Mouse (Mus musculus) kidney, adult 11 months (tissue): ENCODE measurements around the gene Gmds.

Experiments
- DNase-seq: peaks from one replicate; pipeline ENCODE4 v3.0.0; 2022

Gene Gmds

DNA sequence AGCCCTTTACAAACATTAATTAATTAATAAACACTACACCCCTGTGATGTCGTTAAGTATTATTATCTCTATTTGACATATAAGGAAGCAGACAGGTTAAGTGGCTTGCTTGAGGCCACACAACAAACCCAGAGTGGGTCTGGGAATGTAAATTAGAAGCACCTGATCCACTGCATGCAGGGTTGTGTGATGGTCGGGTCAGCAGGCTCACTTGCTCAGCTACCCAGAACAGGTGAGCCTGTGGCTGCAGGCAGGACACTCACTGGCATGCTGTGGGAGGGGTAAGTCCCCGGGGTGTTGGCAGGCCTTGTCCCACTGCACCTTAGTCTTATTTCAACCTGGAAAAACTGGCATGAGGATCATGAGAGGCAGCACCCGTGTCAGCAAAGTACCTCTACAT is 484.5 kb downstream of the Gmds start:
- peak; percentile 15 for DNase-seq

DNA sequence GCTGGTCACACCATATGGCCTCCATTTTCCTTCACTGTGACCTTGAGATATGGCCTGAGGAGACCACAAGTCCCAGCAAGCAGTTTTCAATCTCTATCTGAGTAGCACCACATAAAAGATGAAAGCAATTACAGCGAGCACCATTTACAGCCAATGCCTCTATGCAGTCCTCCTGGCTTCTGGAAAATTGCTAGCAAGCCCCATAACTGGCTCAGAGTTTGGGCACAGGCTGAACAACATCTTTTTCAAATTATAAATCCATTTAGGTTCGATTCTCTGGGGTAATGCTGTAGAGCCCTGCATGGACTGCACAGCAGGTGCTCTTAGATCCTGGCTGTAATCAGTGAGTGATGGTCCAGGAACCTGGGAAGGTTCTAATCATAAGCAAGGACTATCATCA is 485.0 kb downstream of the Gmds start:
- no peak for DNase-seq

DNA sequence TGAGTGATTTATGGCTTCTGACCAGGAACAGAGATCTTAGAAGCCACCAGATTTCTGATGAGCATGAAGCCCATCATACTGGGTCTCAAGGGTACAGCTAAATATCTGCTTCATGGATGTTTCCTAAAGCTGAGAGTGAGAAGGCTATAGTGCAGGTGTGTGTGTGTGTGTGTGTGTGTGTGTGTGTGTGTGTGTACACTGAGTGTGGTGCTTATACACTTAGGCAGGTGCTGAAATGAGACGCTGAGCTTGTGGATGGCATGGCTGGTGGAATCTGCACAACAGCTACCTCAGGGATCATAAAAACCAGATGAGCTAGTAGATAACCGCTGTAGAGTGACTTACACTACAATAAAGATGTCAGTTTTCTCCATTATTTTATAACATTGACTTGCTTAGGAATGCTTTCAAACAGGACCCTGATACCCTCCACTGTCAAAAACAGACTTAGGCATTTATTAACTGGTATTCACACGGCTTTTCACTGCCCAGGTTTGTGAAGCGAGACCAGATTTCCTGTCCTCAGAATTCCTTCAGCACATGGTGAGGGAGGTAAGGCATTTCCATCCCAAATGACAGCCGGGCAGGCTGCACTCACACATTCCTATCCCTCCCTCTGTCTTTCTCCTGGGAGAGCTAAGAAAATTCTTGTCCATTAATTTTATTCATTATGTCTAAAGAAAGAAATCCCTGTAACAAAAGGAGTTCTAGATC is 489.1 kb downstream of the Gmds start:
- DNase-seq: peak; percentile 12

DNA sequence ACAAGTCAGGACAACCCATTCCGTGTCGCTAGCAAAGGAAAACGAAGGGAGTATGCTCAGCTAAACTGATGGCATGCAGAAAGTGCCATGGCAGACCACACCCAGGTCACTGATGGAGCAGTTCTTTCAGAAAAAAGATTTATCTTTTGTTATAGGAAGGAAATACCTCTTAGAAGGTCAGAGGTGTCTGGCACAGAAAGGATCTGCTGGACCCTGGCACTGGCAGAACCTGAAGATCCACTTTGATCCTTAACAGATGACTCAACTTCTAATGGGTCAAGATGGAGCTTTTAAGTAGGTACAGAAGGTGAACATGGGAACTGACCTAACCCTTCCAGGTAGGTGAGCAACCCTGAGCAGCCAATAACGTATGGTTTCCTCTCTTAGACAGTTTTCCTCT is 502.7 kb downstream of the Gmds start:
- no peak for DNase-seq

DNA sequence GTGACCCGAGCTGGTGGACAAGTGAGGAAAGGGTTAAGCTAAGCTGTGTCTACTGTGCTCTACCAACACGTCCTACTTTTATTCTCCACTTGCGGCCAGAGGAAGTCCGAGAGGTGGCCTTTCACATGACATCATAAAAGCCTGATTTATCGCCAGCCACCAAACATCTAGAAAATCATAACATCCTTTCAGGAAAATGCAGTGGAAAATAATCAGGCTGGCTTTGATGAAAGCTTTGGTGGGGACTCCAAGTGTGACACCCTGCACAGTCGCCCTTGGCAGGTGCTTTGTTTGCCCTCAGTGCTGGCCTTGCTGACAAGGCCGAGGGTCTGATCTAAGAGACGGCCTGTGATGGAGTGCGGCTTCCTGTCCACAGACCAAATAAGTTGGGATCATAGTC is 508.2 kb downstream of the Gmds start:
- no peak for DNase-seq

DNA sequence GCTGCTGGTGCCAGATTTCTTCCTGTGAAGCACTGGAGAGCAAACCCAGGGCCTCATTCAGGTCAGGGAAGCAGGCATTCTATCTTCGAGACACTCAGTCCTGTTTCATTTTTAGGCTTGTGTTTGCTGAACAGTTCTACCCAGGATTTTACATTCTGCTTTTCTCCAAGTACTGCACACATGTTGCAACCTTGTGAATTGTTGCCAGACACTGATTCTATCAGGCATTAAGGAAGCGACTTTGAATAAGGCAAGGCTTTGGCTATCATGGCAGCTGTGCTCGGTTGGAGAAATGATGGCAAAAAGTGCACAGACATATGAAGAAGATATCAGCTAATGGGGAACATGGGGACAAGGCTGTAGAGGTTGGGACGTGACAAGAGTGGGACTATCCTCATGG is 510.1 kb downstream of the Gmds start:
- DNase-seq: no peak

DNA sequence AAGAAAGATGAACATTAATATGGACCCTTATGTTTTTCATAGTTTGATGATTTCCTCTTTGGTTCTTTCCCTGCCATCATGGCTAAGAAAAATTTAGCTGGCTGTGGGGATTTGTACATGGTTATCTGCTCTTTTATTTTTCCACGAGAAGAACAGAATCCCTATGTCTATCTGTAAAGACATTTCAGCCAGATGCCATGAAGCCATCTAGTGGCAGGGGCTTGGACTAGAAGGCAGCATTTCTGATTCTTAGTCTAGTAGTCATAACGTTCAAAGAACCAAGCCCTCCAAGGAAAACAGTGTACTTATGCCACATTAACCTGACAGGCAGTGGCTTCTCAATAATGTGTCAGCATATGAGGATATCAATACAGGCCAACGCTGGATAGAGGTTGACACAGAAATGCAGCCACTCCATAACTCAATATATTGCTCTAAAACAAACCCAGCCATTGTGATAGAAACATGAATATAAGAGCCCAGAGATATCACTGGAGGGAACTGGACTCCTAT is 510.7 kb downstream of the Gmds start:
- DNase-seq: no peak

DNA sequence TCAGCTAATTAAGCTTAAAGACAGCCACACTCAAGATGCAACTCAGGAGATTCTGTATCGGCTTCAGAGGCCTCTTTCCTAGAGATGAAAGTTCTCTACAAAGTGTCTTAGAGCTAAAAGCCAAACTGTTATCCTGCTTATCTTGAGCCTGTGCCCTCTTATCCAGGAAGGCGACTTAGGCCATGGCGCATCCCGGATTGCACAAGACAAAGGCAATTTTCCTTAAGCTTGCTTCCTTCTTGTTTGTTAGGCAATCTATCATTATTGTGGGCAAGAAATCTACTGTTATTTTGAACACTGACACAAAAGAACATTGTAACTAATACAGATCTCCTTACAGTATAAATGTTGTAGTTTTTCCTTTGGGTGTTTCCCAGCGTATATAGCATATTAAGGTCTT is 511.4 kb downstream of the Gmds start:
- no peak for DNase-seq

DNA sequence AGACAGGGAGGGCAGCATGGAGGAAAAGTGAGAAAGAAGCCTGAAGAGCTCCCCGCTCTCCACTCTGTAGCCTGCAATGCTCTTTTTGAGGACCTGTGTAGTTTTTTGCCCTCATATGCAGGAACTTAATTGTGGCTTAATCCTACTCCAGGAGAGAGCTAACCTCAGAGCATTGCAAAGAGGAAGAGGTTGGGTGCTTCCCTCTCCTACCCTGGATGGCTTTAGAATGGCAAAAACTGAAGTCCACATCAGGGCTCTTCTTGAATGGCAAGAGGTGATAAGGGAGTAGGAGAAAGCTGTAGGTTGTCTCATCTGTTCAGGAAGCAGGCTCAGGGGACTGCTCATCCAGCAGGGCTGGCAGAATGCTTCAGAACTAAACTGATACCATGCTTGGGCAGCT is 513.4 kb downstream of the Gmds start:
- no peak for DNase-seq

DNA sequence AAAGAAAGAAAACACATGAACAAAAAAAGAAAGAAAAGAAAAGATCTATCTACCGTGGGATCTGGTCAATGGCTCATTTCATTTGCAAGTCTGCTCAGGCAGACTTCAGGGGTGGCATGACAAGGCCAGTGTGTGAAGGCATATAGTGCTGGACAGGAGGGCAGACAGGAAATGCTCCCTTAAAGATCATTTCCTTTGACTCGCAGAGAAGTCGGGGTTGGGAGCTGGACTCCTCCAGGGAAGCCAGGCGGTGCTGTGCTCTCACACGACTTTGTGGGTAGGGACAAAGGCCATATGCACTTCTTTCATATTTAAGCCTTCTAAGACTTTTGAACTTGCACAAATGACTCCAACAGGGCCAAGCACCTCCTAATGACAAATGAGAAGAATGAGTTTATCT is 515.2 kb downstream of the Gmds start:
- DNase-seq: no peak

DNA sequence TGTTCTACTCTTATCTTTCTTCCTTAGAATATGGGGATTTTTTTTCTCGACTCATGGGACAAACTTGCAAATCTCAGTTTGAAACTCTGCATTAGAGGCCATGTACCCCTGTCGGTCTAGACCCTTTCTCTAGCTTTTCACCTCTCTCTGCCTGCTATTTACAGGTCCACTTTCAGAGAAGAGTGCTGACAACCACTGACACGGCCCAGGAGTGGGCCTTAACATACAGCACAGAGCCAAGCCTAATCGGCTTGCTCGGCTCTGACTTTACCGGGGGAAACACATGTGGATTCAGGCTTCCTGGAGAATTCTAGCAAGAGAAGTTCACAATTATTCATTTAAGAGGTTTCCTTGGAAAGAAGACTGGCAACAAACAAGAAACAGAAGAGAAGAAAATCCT is 517.5 kb downstream of the Gmds start:
- no peak for DNase-seq

DNA sequence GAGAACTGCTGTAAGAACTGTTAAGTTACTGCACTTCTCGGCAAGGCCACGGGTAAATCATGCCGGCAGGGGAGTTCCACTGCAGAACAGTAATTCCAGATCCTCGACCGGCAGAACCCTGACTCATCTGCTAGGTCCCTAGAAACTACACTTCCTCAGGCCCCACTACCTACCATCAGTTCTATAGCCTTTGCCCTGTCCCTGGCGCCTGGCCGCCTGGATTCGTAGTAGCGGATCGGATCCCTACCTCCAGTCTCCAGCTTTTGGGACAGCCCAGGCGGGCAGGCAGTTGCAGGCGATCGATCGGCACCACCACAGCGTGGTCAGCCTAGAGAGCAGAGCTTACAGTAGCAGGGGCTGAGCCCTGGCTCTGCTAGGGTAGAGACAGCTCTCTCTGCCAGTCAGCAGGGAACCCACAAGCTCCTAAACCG is 517.9 kb downstream of the Gmds start:
- DNase-seq: peak; percentile 37

DNA sequence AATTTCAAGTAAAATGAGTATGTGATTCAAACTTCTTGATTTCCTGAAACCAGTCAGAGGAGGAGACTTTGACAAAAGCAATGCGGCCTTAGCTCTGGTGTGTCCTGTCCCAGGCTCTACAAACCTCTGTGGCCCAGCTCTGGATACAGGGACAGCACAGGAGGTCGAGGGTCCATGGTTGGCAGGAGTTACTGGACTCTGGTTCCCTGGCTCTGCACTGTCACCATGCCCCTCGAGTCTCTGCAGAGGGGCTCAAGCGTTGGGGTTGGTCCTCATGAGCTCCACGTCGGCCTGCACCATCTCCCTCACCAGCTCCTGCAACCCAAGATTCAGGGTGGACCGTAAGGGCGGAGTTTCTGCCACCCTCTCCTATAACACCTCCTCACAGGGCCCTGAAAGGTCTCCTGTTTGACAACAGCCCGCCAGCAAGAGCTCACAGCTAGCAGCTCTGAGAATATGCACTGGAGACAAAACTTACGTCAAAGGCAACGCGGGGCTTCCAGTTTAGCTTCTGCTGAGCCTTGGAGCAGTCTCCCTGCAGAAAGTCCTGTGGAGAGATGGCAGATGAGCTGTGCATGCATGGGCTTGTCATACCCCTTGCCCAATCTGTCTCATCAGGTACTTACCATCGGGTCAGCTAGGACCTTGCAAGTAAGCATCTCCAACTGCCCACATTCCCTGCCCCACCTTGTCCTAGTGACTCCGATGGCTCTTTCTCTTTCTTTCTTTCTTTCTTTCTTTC is 518.7 kb downstream of the Gmds start:
- DNase-seq: no peak

DNA sequence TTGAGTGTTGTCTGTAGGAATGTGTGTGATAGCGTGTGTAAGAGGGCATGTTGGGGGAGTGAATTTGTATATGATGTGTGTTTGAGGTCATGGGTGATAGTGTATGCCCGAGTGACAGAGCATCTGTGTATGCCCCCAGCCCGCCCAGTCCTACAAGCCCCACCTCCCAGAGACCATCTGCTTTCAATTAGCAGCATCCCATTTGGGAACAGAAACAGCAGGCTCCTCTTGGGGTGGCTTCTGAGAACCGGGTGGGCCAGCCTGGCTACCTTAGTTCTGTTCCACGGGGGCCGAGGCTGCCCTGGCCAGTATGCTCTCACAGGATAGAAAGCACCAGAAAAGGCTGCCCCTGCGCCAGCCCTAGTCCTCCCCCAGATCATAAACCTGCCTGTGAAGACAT is 520.2 kb downstream of the Gmds start:
- DNase-seq: no peak

DNA sequence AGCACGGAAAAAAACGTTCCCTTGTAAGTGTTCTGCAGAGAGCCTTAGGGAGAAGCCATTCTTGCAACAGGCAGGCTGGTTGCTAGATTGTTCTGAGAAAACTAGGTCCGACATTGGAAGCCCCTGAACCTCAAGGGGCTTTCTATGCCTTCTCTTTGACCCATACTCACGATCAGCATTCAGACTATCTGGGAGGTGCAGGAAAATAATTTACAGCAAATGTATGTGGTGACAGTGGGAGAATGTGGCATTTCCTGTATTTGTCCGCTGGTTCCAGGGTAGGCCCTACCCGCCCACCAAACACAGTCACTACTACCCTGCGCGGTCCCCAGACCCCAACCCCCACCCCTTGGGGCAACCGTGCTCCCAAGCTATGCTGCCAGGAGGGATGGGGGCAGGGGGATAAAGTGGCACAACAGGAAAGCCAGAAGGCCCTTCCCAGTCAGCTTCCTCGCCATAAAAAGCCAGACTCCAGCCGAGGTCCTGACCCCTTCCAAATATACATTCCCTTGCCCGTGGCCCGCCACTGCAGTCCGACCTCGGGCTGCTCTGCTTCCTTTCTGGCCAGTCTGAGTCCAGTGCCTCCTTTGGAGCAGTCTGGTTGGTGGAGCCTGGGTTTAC is 523.0 kb downstream of the Gmds start:
- no peak for DNase-seq

DNA sequence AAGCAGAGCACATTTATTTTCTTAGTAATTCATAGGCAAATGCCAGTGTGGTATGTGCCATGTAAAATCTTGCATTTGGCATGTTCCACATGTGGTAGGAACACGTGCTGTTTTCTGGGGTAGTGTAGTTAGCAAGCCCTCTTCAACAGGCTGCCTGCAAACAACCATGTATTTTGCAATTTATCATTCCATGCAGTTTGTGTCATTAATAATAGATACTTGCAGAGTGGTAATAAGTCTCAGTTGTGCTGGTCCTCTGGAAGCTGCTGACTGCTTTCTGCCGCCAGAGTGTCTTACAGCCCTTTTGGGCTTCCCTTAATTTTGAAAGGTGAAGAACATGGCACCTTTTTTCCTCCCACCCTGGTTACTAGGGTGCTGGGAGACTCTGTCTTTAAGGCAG is 525.8 kb downstream of the Gmds start:
- DNase-seq: no peak

DNA sequence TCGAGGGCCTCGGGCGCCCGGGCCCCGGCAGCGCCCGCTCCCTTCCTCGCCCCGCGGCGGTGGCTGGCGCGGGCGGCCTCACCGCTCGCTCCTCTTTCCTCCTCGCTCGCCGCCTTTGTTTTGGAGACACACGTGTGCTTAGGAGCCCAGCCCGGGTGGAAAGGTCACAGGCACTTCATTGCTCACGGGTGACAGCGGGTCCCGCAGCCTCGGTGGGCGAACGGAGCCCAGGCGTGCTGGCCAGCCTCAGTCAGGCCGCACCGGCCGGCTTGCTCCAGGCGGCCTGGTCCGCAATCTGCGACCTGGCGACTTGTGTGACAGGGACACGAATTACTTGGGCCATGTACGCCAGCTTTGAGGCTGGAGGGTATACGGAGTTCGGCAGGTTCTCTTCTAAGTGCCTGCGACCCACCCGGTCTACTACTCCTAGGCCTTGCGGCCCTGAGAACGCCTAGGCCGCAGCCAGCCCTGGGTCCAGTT is 527.0 kb downstream of the Gmds start:
- DNase-seq: no peak

DNA sequence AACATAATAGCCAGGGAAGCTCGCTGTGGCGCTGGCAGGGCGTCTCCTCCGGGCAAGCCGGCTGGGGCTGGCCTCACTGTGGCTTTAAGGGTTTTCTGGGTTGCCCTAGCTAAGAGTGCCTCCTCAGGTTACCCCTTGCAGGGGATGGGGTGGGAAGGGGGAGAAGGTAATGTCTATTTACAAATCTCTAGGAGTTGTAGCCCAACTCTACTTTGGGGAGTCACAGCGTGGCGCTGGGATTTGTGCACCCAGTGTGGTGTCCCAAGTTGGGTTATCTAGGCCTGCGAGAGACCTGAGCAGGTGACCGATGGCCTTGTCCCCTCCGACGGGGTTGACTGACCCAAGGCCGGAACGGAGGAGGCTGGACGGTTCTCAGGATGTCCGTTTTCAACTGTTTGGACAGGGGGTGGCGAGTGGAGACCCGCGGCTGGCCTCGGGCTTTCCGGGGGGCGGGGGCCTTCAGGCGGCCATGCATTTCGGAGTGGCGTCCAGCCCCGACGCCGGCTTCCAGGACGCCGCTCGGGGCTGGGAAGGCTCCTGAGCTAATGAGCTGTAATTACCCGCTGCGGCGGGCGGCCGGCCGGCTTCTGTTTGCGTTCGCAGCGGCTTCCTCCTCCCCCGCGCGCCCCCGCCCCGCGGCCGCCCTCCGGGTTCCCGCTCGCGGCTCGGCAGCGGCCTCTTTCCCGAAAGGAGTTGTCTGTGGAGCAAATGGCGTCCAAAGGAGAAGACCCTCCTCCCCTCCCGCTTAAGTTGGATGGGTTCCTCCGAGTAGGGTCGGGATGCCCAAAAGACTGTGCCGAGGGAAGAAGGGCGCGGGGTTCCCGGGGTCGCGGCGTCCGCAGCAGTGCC is 527.6 kb downstream of the Gmds start:
- DNase-seq: peak; percentile 40

DNA sequence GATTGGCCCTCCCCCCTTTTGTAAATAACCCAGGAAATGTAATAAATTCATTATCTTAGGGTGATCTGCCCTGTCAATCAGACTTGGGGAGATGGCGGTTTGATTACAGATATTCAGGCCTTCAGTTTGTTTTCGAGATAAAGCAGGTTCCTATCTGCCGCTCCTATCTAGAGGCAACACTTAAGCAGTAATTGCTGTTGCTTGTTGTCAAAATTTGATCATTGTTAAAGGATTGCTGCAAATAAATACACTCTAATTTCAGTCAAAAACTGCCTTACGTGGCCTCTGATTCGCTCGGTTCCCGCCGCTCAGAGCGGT is 528.2 kb downstream of the Gmds start:
- DNase-seq: no peak

DNA sequence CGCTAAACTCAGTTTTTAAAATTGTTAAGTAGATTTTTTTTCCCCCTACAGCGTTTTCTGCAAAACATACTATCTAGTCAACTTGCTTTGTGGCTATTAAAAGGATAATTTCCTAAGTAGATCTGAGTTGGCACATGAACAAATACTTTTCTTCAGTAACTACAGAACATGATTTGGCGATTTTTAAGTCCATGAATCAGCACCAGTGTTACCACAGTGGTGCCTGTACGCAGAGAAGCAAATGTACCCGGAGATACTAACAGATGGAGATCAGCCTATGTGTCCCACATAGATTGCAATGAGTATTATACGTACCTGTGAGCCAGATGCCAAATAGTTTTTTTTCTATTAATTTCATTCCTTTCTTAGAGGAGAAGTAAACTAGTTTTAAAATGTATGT is 528.8 kb downstream of the Gmds start:
- no peak for DNase-seq

DNA sequence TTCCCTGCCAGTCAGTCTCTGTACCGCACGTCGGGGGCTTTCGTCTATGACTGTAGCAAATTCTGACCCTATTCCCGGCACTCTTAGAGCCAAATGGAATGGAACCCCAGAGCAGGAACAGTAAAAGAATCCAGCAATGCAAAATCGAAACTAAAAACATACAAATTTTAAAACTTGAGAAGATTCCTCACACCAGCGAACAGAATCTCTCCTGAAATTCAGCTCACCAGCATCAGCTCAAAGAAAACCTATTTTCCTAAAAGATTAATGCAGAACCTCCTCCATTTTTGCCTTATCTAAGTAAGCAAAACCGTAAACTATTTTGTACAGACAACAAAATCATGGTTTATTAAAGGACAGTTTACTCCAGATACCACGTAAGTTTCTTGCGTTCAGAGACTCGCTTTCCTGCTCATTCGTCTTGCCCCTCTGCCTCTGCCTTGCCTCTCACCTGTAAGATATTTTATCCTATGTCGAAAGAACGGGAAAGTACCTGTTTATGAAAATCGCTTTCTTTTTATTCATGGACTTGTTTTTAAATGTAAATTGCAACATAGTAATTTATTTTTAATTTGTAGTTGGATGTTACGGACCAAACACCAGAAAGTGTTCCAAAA is 529.6 kb downstream of the Gmds start:
- DNase-seq: no peak

DNA sequence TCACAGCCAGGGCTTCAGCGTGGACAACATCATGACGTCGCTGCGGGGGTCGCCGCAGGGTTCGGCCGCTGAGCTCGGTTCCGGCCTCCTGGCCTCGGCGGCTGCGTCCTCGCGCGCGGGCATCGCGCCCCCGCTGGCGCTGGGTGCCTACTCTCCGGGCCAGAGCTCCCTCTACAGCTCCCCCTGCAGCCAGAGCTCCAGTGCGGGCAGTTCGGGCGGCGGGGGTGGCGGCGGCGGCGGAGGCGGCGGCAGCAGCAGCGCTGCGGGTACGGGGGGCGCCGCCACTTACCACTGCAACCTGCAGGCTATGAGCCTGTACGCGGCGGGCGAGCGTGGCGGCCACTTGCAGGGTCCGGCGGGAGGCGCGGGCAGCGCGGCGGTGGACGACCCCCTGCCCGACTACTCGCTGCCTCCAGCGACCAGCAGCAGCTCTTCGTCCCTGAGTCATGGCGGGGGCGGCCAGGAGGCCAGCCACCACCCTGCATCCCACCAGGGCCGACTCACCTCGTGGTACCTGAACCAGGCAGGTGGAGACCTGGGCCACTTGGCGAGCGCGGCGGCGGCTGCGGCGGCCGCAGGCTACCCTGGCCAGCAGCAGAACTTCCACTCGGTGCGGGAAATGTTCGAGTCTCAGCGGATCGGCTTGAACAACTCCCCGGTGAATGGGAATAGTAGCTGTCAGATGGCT is 530.3 kb downstream of the Gmds start:
- DNase-seq: peak; percentile 24
